Mouse (Mus musculus): ENCODE data around the gene Abca1. TPM values are rescaled to one million over a fixed set of nuclear protein-coding genes. Genes with fewer than 3 reads are reported as not detected.
A peak's percentile ranks its signal among the peaks of the same experiment; 100 is the strongest.

Abca1 gene
- polyA plus RNA-seq, 1 experiment from 2014 or later = 4.4 TPM

DNA sequence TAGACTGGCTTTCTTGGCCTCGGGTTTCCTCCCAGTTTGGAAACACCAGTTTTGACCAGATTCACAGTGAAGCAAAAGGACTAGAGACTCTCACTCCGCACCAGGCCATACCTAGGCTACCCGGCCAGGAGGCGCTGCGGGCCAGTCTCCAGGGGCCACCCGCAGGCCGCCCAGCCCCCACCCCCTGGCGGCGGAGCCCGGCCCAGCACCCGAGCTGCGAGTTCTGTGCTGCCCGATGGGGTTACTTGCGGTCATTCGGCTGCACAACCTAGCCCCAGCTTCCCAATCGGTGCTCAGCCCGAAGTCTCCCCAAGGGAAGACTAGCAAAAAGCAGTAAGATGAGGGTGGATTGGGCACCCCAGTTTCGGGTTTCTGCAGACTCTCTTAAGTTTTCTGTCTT lies 1.1 kb downstream of the Abca1 start:
- no peaks in the 10 kb centered on the region for H3K36me3 ChIP-seq (ENCODE audit: control insufficient read depth, insufficient read depth, low read length)
- 3% methylated on average over 18 of the region's 18 CpGs for WGBS
- peak overlapping the region; percentile 52 for H3K9ac ChIP-seq (ENCODE audit: low read length)
- peak overlapping the region; percentile 83 for H3K4me2 ChIP-seq (ENCODE audit: low read length)
- no peaks in the 10 kb centered on the region for H3K9me3 ChIP-seq (ENCODE audit: control insufficient read depth, low read length)
- H3K4me3 ChIP-seq (ENCODE audit: low read depth, low read length) = peak overlapping the region; percentile 55
- no peak overlapping the region; the same call in 1 of the 2 replicates for H3K27ac ChIP-seq (ENCODE audit: low read depth)
- peaks cover 8% of the 10 kb centered on the region; the same call in 1 of the 2 replicates for H3K4me1 ChIP-seq (replicated peaks; ENCODE audit: control insufficient read depth, insufficient read depth, low read length)
- DNase-seq (ENCODE audit: low spot score) = peak; percentile 86
- ATAC-seq (replicated peaks; ENCODE audit: low FRiP score, low TSS enrichment, low read depth) = peak; percentile 61
- H3K27me3 ChIP-seq (replicated peaks; ENCODE audit: control insufficient read depth, insufficient read depth, low read length) = no peaks in the 10 kb centered on the region

DNA sequence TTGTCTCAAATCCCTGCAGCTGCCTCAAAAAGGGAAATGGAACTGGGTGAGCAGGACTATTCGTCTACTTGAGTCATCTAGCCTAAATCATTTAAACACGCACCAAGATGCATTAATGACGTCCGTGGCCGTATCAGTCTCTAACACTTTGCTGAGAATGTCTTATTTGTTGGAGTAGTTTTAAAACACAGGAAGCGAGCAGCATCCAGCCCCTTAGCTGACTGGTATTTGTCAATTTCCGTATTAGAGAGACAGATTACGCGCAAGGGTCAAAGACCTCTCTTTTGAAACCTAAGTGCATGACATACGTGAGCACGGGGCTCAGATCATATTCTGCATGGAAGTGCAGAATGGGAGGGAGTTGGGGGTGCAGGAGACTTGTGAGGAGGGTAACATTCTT lies 4.2 kb downstream of the Abca1 start:
- Histone ChIP-seq H3K27ac (ENCODE audit: low read depth) (no peak overlapping the region), H3K4me1 (replicated peaks; ENCODE audit: control insufficient read depth, insufficient read depth, low read length) (peaks cover 8% of the 10 kb centered on the region; the same call in 1 of the 2 replicates), H3K4me3 (ENCODE audit: low read depth, low read length) (no peak overlapping the region), H3K9me3 (ENCODE audit: control insufficient read depth, low read length) (no peaks in the 10 kb centered on the region), H3K27me3 (replicated peaks; ENCODE audit: control insufficient read depth, insufficient read depth, low read length) (no peaks in the 10 kb centered on the region), H3K4me2 (ENCODE audit: low read length) (no peak overlapping the region), H3K36me3 (ENCODE audit: control insufficient read depth, insufficient read depth, low read length) (no peaks in the 10 kb centered on the region), H3K9ac (ENCODE audit: low read length) (no peak overlapping the region)
- DNase-seq (ENCODE audit: low spot score) (no peak), ATAC-seq (replicated peaks; ENCODE audit: low FRiP score, low TSS enrichment, low read depth) (no peak)
- whole genome bisulfite sequencing = 72% methylated on average over 11 of the region's 11 CpGs

DNA sequence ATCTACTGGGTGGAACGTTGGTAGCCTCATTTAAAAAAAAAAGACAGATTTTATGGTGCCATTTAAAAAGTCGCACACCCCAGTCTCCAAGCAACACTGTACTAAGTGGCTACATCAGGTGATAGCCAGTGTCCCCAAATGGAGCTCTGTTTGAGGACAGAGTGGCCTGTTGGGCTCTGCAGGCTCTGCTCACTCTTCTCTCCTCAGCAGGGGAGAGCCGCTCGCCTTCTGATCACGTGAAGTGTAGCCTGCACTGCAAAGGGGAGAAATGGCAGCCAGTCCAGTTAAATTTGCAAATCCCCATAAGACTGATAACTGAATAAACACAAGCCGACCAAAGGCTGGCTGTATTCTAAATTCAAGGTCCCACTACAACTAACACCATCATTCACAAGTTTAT lies 6.0 kb downstream of the Abca1 start:
- Histone ChIP-seq H3K4me2 (ENCODE audit: low read length) (no peak overlapping the region), H3K4me3 (ENCODE audit: low read depth, low read length) (no peak overlapping the region), H3K27ac (ENCODE audit: low read depth) (no peak overlapping the region), H3K9ac (ENCODE audit: low read length) (no peak overlapping the region), H3K4me1 (replicated peaks; ENCODE audit: control insufficient read depth, insufficient read depth, low read length) (0 out of 2 replicates have a peak, but pooled peaks cover 3% of the 10 kb centered on the region), H3K27me3 (replicated peaks; ENCODE audit: control insufficient read depth, insufficient read depth, low read length) (no peaks in the 10 kb centered on the region), H3K36me3 (ENCODE audit: control insufficient read depth, insufficient read depth, low read length) (no peaks in the 10 kb centered on the region), H3K9me3 (ENCODE audit: control insufficient read depth, low read length) (no peaks in the 10 kb centered on the region)
- 55% methylated on average over 6 of the region's 6 CpGs for WGBS
- ATAC-seq (replicated peaks; ENCODE audit: low FRiP score, low TSS enrichment, low read depth) = no peak
- no peak for DNase-seq (ENCODE audit: low spot score)

DNA sequence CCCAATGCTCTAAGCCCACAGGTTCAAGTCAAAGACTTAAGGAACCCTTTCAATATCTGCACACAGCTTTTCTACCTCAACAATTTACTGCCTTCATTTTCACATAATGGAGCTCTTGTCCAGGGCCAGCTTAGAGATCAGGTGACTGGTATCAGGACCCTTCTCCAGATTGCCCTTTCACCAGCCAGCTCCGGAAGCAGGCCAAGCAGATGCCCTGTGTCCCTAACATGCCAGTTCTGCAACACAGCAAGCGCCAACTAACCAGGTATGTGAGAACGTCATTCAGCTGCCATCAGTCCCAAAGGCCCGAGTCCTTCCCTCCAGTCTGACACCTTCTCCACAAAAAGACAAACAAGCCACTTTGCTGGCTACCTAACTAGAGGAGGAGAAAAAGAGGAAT lies 6.6 kb downstream of the Abca1 start:
- Histone ChIP-seq H3K36me3 (ENCODE audit: control insufficient read depth, insufficient read depth, low read length) (no peaks in the 10 kb centered on the region), H3K9ac (ENCODE audit: low read length) (no peak overlapping the region), H3K27me3 (replicated peaks; ENCODE audit: control insufficient read depth, insufficient read depth, low read length) (no peaks in the 10 kb centered on the region), H3K9me3 (ENCODE audit: control insufficient read depth, low read length) (no peaks in the 10 kb centered on the region), H3K27ac (ENCODE audit: low read depth) (no peak overlapping the region), H3K4me3 (ENCODE audit: low read depth, low read length) (no peak overlapping the region), H3K4me1 (replicated peaks; ENCODE audit: control insufficient read depth, insufficient read depth, low read length) (no peaks in the 10 kb centered on the region), H3K4me2 (ENCODE audit: low read length) (no peak overlapping the region)
- DNase-seq (ENCODE audit: low spot score) (no peak), ATAC-seq (replicated peaks; ENCODE audit: low FRiP score, low TSS enrichment, low read depth) (no peak)
- WGBS = 71% methylated on average over 4 of the region's 4 CpGs

DNA sequence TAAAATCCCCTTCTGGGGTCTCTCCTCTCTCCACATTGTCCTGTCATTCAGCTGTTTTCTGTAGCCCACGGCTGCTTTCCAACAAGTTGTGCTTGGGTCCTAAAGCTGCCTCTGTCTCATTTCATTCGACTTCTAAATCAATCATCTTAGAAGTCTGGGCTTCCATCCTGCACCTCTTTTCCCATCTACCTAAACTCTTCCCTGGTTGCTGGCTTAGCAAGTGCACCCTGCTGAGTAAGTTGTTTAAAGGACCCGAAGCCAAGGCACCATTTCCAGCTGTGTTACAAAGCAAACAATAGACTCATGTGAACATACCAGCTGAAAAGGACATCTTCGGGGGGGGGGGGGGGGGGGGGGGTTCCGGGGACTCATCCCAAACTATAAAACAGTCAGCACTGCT lies 7.0 kb downstream of the Abca1 start:
- H3K27ac ChIP-seq (ENCODE audit: low read depth) = no peak overlapping the region
- ATAC-seq (replicated peaks; ENCODE audit: low FRiP score, low TSS enrichment, low read depth) (no peak), DNase-seq (ENCODE audit: low spot score) (no peak)
- no peaks in the 10 kb centered on the region for H3K4me1 ChIP-seq (replicated peaks; ENCODE audit: control insufficient read depth, insufficient read depth, low read length)
- no peak overlapping the region for H3K9ac ChIP-seq (ENCODE audit: low read length)
- H3K27me3 ChIP-seq (replicated peaks; ENCODE audit: control insufficient read depth, insufficient read depth, low read length) = no peaks in the 10 kb centered on the region
- H3K4me2 ChIP-seq (ENCODE audit: low read length) = no peak overlapping the region
- 43% methylated on average over 5 of the region's 5 CpGs for WGBS
- no peaks in the 10 kb centered on the region for H3K36me3 ChIP-seq (ENCODE audit: control insufficient read depth, insufficient read depth, low read length)
- H3K9me3 ChIP-seq (ENCODE audit: control insufficient read depth, low read length) = no peaks in the 10 kb centered on the region
- H3K4me3 ChIP-seq (ENCODE audit: low read depth, low read length) = no peak overlapping the region

DNA sequence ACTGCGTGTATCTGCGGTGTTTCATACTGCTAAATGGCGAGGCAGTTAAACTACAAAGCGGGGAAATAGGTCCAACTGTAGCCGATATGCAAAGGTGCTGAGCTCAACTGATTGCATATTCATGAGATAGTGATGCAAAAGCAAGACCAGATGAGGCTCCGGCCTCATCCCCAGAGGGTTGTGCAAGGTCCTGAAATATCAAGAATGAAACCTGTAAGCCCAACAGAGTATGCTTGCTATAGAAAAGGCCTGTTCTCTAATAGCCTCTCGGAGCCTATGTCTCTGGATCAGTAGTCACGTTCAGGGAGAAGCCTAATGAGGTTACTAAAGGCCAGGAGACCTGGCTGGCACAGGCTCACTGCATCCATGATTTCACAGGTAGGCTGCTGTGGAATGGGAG lies 9.2 kb downstream of the Abca1 start:
- Histone ChIP-seq H3K4me3 (ENCODE audit: low read depth, low read length) (no peak overlapping the region), H3K36me3 (ENCODE audit: control insufficient read depth, insufficient read depth, low read length) (no peaks in the 10 kb centered on the region), H3K4me1 (replicated peaks; ENCODE audit: control insufficient read depth, insufficient read depth, low read length) (0 out of 2 replicates have a peak, but pooled peaks cover 4% of the 10 kb centered on the region), H3K27me3 (replicated peaks; ENCODE audit: control insufficient read depth, insufficient read depth, low read length) (no peaks in the 10 kb centered on the region), H3K27ac (ENCODE audit: low read depth) (no peak overlapping the region), H3K9me3 (ENCODE audit: control insufficient read depth, low read length) (no peaks in the 10 kb centered on the region), H3K4me2 (ENCODE audit: low read length) (no peak overlapping the region), H3K9ac (ENCODE audit: low read length) (no peak overlapping the region)
- WGBS = 84% methylated on average over 8 of the region's 8 CpGs
- DNase-seq (ENCODE audit: low spot score) (no peak), ATAC-seq (replicated peaks; ENCODE audit: low FRiP score, low TSS enrichment, low read depth) (no peak)

DNA sequence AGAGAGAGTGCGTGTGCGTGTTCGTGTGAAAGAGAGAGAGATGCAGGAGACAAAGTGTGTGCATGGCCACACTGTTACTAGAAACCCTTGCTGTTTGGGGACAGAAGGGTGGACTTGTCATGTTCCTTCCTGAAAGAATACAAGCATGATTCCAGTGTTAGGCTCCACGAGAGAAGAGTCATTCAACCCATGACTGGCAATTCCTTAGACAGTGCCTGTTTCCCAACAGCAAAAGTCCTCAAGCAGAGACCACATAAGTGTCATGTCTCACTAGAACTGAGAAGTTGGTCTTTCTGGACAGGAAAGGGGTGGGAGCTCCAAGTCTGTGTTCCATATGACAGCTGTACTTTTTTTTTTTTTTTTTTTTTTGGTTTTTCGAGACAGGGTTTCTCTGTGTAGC lies 10.1 kb downstream of the Abca1 start:
- ATAC-seq (replicated peaks; ENCODE audit: low FRiP score, low TSS enrichment, low read depth) (no peak), DNase-seq (ENCODE audit: low spot score) (no peak)
- WGBS = 91% methylated on average over 4 of the region's 5 CpGs
- H3K27ac ChIP-seq (ENCODE audit: low read depth) = no peak overlapping the region
- H3K4me2 ChIP-seq (ENCODE audit: low read length) = no peak overlapping the region
- no peaks in the 10 kb centered on the region for H3K36me3 ChIP-seq (ENCODE audit: control insufficient read depth, insufficient read depth, low read length)
- H3K4me1 ChIP-seq (replicated peaks; ENCODE audit: control insufficient read depth, insufficient read depth, low read length) = 0 out of 2 replicates have a peak, but pooled peaks cover 4% of the 10 kb centered on the region
- no peaks in the 10 kb centered on the region for H3K27me3 ChIP-seq (replicated peaks; ENCODE audit: control insufficient read depth, insufficient read depth, low read length)
- no peaks in the 10 kb centered on the region for H3K9me3 ChIP-seq (ENCODE audit: control insufficient read depth, low read length)
- H3K9ac ChIP-seq (ENCODE audit: low read length) = no peak overlapping the region
- H3K4me3 ChIP-seq (ENCODE audit: low read depth, low read length) = no peak overlapping the region

DNA sequence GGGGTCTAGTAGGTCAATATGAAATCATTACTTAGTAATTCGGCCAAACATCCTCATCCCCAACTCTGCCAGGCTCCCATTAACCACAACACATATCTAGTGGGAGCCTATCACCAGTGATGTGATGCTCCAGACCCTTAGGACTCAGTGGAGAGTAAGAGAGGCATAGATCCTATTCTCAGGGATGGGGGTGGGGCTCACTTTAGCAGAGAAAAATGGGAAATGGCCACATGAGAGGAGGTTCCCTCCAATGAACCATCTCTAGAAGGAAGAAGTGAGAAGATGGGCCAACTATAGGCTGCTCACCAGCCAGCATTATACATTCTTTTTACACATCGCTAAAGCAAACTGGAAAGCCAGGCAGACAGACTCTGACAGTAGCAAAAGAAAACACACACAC lies 10.9 kb downstream of the Abca1 start:
- H3K9ac ChIP-seq (ENCODE audit: low read length) = no peak overlapping the region
- no peak overlapping the region for H3K4me3 ChIP-seq (ENCODE audit: low read depth, low read length)
- H3K4me1 ChIP-seq (replicated peaks; ENCODE audit: control insufficient read depth, insufficient read depth, low read length) = 0 out of 2 replicates have a peak, but pooled peaks cover 4% of the 10 kb centered on the region
- WGBS = 85% methylated on average over 2 of the region's 2 CpGs
- no peaks in the 10 kb centered on the region for H3K36me3 ChIP-seq (ENCODE audit: control insufficient read depth, insufficient read depth, low read length)
- H3K27me3 ChIP-seq (replicated peaks; ENCODE audit: control insufficient read depth, insufficient read depth, low read length) = no peaks in the 10 kb centered on the region
- no peak for ATAC-seq (replicated peaks; ENCODE audit: low FRiP score, low TSS enrichment, low read depth)
- H3K4me2 ChIP-seq (ENCODE audit: low read length) = no peak overlapping the region
- no peaks in the 10 kb centered on the region for H3K9me3 ChIP-seq (ENCODE audit: control insufficient read depth, low read length)
- no peak for DNase-seq (ENCODE audit: low spot score)
- H3K27ac ChIP-seq (ENCODE audit: low read depth) = no peak overlapping the region

DNA sequence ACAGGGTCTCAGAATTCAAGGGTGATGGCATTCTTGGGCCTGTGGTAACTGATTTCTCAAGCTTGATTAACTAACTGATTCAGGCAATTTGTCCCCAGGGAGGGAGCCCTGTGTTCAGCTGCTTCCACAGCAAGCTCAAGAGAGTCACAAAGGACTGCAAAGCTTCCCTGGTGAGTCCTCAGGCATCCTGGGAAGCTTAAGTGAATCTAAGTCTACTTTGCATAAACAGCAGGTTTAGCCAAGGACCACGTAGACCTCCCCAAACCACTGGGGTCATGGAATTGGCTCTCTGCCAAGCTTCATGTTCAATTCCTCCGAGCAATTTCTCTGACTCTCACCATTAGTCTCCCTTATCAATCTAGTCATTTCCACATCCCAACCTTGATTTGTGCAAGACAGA lies 12.2 kb downstream of the Abca1 start:
- Histone ChIP-seq H3K4me2 (ENCODE audit: low read length) (no peak overlapping the region), H3K36me3 (ENCODE audit: control insufficient read depth, insufficient read depth, low read length) (no peaks in the 10 kb centered on the region), H3K27me3 (replicated peaks; ENCODE audit: control insufficient read depth, insufficient read depth, low read length) (no peaks in the 10 kb centered on the region), H3K4me1 (replicated peaks; ENCODE audit: control insufficient read depth, insufficient read depth, low read length) (0 out of 2 replicates have a peak, but pooled peaks cover 4% of the 10 kb centered on the region), H3K9ac (ENCODE audit: low read length) (no peak overlapping the region), H3K27ac (ENCODE audit: low read depth) (no peak overlapping the region), H3K9me3 (ENCODE audit: control insufficient read depth, low read length) (no peaks in the 10 kb centered on the region), H3K4me3 (ENCODE audit: low read depth, low read length) (no peak overlapping the region)
- WGBS = 10% methylated on average over 2 of the region's 2 CpGs
- no peak for DNase-seq (ENCODE audit: low spot score)
- ATAC-seq (replicated peaks; ENCODE audit: low FRiP score, low TSS enrichment, low read depth) = no peak
